ENCODE assay signal across 18 mouse cellular contexts in the genomic region with DNA sequence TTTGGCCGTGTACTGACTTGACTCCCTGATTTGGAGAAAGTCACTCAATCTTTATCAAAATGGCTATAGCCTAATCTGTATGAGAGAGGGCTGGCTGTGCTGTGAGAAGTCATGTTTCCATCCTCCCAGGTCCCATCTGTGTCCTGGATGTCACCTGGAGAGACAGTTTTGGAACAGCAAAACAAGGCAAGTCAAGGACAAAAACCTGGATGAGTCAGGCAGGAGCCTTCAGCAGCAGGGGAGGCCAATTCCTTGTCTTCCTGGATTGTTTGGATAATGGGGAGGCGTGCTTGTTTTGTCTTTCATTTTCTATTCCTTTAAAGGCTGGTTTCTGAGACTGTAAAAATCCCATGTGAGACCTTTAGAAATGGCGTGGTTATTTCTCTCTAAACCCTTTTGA.
"Had no signal": no experiment of that assay in that cellular context is flagged by ENCODE, and none has a peak within 500 bp of the region (broad histone marks: within the 10 kb centered on the region; RNA-seq: fewer than 3 reads in every experiment).

No protein-coding gene starts in this region.

- H3K27me3 ChIP-seq: lung, embryonic 15.5 days; midbrain, embryonic 12.5 days; neural tube, embryonic 13.5 days; neural tube, embryonic 15.5 days had no signal

- H3K36me3 ChIP-seq: lung, embryonic 15.5 days; midbrain, embryonic 10.5 days; midbrain, embryonic 12.5 days; neural tube, embryonic 13.5 days; neural tube, embryonic 15.5 days had no signal

- H3K27ac ChIP-seq: lung, embryonic 15.5 days; midbrain, embryonic 10.5 days; midbrain, embryonic 12.5 days; neural tube, embryonic 13.5 days; neural tube, embryonic 15.5 days had no signal

- H3K4me3 ChIP-seq: lung, embryonic 15.5 days; midbrain, embryonic 10.5 days; midbrain, embryonic 12.5 days; myocyte; neural tube, embryonic 13.5 days; neural tube, embryonic 15.5 days had no signal

- DNase-seq: lung, adult 2 months; lung, postnatal 4 days; midbrain, embryonic 14.5 days; retina, postnatal 1 day; right cerebral cortex, postnatal 25 days; right cerebral cortex, postnatal 4 days; spleen, adult 18-20 months; thymus, adult 18-20 months; thymus, postnatal 14 days; thymus, postnatal 36 days had no signal

- H3K4me1 ChIP-seq: lung, embryonic 15.5 days; midbrain, embryonic 10.5 days; midbrain, embryonic 12.5 days; neural tube, embryonic 13.5 days; neural tube, embryonic 15.5 days had no signal

- H3K9ac ChIP-seq: lung, embryonic 15.5 days; midbrain, embryonic 12.5 days; neural tube, embryonic 13.5 days; neural tube, embryonic 15.5 days had no signal

- H3K9me3 ChIP-seq: lung, embryonic 15.5 days; midbrain, embryonic 10.5 days; midbrain, embryonic 12.5 days; neural tube, embryonic 13.5 days; neural tube, embryonic 15.5 days had no signal

- ATAC-seq: lung, postnatal 0 days; midbrain, embryonic 16.5 days had no signal
